Mouse (Mus musculus) kidney, adult 2 months (tissue): ENCODE measurements around the gene Gnpat. TPM values are rescaled to one million over a fixed set of nuclear protein-coding genes. Genes with fewer than 3 reads are reported as not detected.
A peak's percentile ranks its signal among the peaks of the same experiment; 100 is the strongest.
"Not testable (repeated sequence)": the region's sequence is repeated elsewhere in the genome, so short reads cannot be mapped to it uniquely, and the experiment has no call there.

Source experiments
- DNase-seq: peaks from one replicate; pipeline ENCODE4 v3.0.0; 2021
- H3K27ac ChIP-seq: fragments of 200-500 bp; 2 replicates; pipeline ENCODE4 v1.5.1; 2012; ENCODE audit warnings: low read depth, low read length, control low read depth, inconsistent platforms; ENCODE audit not compliant: insufficient read depth
- H3K27me3 ChIP-seq: fragments of 200-500 bp; replicated peaks from 2 replicates; pipeline ENCODE4 v1.6.1; 2012; ENCODE audit warnings: mild to moderate bottlenecking, moderate library complexity, low read length, inconsistent platforms; ENCODE audit not compliant: control insufficient read depth, insufficient read depth
- H3K36me3 ChIP-seq: fragments of 200-500 bp; 2 replicates; pipeline ENCODE4 v1.6.1; 2012; ENCODE audit warnings: mild to moderate bottlenecking, moderate library complexity, low read length, inconsistent platforms; ENCODE audit not compliant: control insufficient read depth, insufficient read depth
- H3K4me1 ChIP-seq: fragments of 200-500 bp; 2 replicates; pipeline ENCODE4 v1.6.1; 2011; ENCODE audit warnings: low read length; ENCODE audit not compliant: control insufficient read depth, insufficient read depth
- H3K4me3 ChIP-seq: fragments of 200-500 bp; 2 replicates; pipeline ENCODE4 v1.5.1; 2011; ENCODE audit warnings: mild to moderate bottlenecking, low read depth, low read length, control low read depth; ENCODE audit not compliant: insufficient read depth
- CTCF ChIP-seq: fragments of 200-500 bp; conservative IDR thresholded peaks from 2 replicates; pipeline ENCODE4 v1.5.1; 2011; ENCODE audit warnings: low read depth, mild to moderate bottlenecking, control low read depth, low read length, moderate library complexity, mixed read lengths; ENCODE audit not compliant: insufficient read depth, insufficient read length
- POLR2A ChIP-seq: fragments of 200-500 bp; IDR thresholded peaks from one replicate; pipeline ENCODE4 v1.6.1; 2011; ENCODE audit warnings: low read depth, low read length, control low read depth
- WGBS: fragments of 180-500 bp; shearing (Covaris S2); methylation state at CpG from one replicate; pipeline ENCODE4 v1.1.7; 2018; 5-methylcytosine and 5-hydroxymethylcytosine counted together
- polyA plus RNA-seq: library from polyadenylated mRNA; depleted of rRNA; stranded (reverse); fragments of >200 nt; gene quantifications from 2 replicates; pipeline ENCODE4 v1.2.3, GENCODE M21; 2012

The Gnpat gene
- polyA plus RNA-seq, 1 experiment: 72.9 TPM

GRCm38 (mm10) chr8:124841775-124842174, 21.1 kb upstream of the Gnpat start:
- Histone ChIP-seq H3K27ac (no peak overlapping the region), H3K36me3 (no peaks in the 10 kb centered on the region; the same call in none of the 2 replicates), H3K27me3 (no peaks in the 10 kb centered on the region), H3K4me1 (no peaks in the 10 kb centered on the region), H3K4me3 (no peak overlapping the region)
- 80% methylated on average over 10 of the region's 10 CpGs for WGBS
- TF ChIP-seq POLR2A (no peak), CTCF (no peak)
- DNase-seq: peak; percentile 63

- DNase-seq: peak; percentile 66
- H3K4me3 ChIP-seq, H3K4me1 ChIP-seq, H3K27me3 ChIP-seq, H3K36me3 ChIP-seq, H3K27ac ChIP-seq: not testable (repeated sequence)
- 50% methylated on average over 1 of the region's 1 CpGs for WGBS
These were observed 19.9 kb upstream of the Gnpat start for GRCm38 (mm10) chr8:124842929-124843328.

GRCm38 (mm10) chr8:124845131-124845530, 17.7 kb upstream of the Gnpat start:
- H3K4me3 ChIP-seq: no peak overlapping the region
- no peak overlapping the region for H3K27ac ChIP-seq
- TF ChIP-seq POLR2A (no peak), CTCF (no peak)
- no peak for DNase-seq
- no peaks in the 10 kb centered on the region for H3K4me1 ChIP-seq
- 53% methylated on average over 3 of the region's 3 CpGs for WGBS
- no peaks in the 10 kb centered on the region for H3K27me3 ChIP-seq
- H3K36me3 ChIP-seq: no peaks in the 10 kb centered on the region; the same call in none of the 2 replicates

- DNase-seq: peak; percentile 67
- 61% methylated on average over 5 of the region's 5 CpGs for WGBS
- Histone ChIP-seq H3K27me3 (no peaks in the 10 kb centered on the region), H3K36me3 (no peaks in the 10 kb centered on the region; the same call in 1 of the 2 replicates), H3K4me1 (no peaks in the 10 kb centered on the region), H3K4me3 (no peak overlapping the region), H3K27ac (no peak overlapping the region)
- TF ChIP-seq CTCF (no peak), POLR2A (no peak)
These were observed 17.3 kb upstream of the Gnpat start for GRCm38 (mm10) chr8:124845573-124845972.

GRCm38 (mm10) chr8:124853511-124853910, 9.3 kb upstream of the Gnpat start:
- Histone ChIP-seq H3K36me3 (no peaks in the 10 kb centered on the region), H3K4me3 (no peak overlapping the region), H3K27me3 (no peaks in the 10 kb centered on the region), H3K4me1 (no peaks in the 10 kb centered on the region), H3K27ac (no peak overlapping the region)
- TF ChIP-seq CTCF (no peak), POLR2A (no peak)
- DNase-seq: peak; percentile 31
- 65% methylated on average over 1 of the region's 1 CpGs for WGBS

GRCm38 (mm10) chr8:124859466-124859865, 3.4 kb upstream of the Gnpat start:
- Histone ChIP-seq H3K4me1 (peaks cover 5% of the 10 kb centered on the region; the same call in 1 of the 2 replicates), H3K4me3 (no peak overlapping the region), H3K27ac (no peak overlapping the region), H3K36me3 (no peaks in the 10 kb centered on the region; the same call in 1 of the 2 replicates), H3K27me3 (no peaks in the 10 kb centered on the region)
- DNase-seq: peak; percentile 47
- TF ChIP-seq CTCF (peak; percentile 71), POLR2A (no peak)

GRCm38 (mm10) chr8:124860188-124860587, 2.6 kb upstream of the Gnpat start:
- WGBS: 93% methylated on average over 3 of the region's 3 CpGs
- peaks cover 5% of the 10 kb centered on the region; the same call in 1 of the 2 replicates for H3K4me1 ChIP-seq
- no peaks in the 10 kb centered on the region; the same call in 1 of the 2 replicates for H3K36me3 ChIP-seq
- no peak for DNase-seq
- no peak for TF ChIP-seq POLR2A
- TF ChIP-seq CTCF: no peak
- no peaks in the 10 kb centered on the region for H3K27me3 ChIP-seq
- H3K4me3 ChIP-seq: no peak overlapping the region
- H3K27ac ChIP-seq: no peak overlapping the region

GRCm38 (mm10) chr8:124863163-124863677, 387 bp downstream of the Gnpat start:
- DNase-seq: no peak
- Histone ChIP-seq H3K27ac (peak overlapping the region; percentile 46), H3K4me1 (peaks cover 5% of the 10 kb centered on the region; the same call in 1 of the 2 replicates), H3K27me3 (no peaks in the 10 kb centered on the region), H3K4me3 (peak overlapping the region; percentile 98), H3K36me3 (no peaks in the 10 kb centered on the region; the same call in 1 of the 2 replicates)
- under 1% methylated on average over 33 of the region's 33 CpGs for WGBS
- TF ChIP-seq CTCF: no peak
- TF ChIP-seq POLR2A: peak; percentile 1
